Mouse (Mus musculus): ENCODE results near the gene Tnfsf8.
A peak's percentile ranks its signal among the peaks of the same experiment; 100 is the strongest.

Gene Tnfsf8

DNA sequence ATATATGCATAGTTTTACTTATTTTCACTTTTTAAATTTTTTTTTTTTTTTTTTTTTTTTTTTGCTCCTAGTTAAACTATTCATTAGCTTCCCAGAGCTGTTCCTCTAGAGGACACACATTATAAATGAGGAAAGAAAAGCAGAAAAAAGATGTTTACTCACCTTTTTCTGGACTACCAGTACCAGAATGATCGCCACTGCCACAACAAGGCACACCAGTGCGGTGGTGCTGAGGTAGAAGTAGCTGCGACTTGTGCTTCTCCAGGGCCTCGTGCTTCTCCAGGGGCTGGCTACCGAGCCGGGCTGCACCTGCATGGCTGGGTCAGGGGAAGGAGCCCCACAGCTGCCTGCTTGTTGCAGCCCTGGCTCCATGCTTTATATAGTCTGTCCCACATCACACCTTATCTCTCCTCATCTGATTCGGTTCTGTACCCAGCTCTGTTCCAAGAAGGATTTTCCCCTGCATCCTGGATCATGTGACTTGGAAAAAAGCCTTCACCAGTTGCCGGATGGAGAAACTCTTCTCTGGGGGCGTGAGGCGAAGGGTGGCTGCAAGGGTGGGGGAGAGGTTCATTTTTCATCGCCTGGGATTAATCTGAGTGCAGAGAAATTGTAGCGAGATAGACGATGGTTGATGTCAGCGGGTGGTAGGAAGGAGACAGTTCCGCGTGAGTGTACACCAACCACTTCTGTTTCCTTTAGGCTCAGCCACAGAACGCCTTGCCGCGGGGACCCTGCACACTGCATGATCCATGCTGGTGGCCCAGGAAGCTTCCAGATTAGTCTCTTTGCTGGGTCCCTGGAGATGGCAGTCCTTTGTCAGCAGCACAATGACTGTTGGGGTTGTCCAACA is at the start of gene Tnfsf8:
Gene Tnfsf8 (minus strand): TSS at position 660 of the 853 bp plus-strand sequence.
- no peak for DNase-seq

DNA sequence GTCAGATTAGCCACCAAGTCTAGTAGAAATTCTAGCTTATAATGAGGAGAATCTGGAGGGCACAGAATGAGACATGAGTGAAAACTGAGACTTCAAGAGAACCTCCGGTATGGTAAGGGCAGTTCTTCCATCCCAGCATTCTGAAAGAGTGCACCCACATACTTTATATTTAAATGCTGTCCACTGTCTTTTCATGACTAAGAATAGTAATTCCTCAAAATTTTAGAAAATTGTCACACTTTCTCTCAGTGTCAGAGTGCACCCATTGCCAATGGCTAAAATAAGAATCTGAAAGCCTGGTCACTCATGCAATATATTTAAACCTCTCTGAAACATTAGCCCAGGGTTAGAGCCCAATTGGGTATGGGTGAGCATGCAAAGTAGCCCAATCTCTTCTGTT is 47.4 kb upstream of the Tnfsf8 start:
- DNase-seq = no peak

DNA sequence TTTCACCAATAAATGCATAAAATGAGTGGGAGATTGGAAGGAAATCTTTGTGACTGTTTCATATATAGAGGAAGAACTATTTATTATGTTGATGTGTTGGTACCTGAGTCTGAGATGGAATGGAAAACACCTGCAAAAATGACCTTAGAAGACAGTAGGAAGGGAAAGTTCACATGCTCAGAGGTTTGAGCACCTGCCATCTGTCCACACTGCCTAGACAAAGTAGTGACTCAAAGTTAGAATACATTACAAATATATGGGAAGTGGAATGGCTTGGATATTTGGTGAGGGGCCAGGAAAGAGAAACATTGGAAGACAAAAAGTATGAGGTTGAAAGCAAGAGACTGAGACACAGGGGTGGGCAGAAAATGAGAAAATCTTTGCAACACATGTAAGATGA is 46.3 kb upstream of the Tnfsf8 start:
- no peak for DNase-seq

DNA sequence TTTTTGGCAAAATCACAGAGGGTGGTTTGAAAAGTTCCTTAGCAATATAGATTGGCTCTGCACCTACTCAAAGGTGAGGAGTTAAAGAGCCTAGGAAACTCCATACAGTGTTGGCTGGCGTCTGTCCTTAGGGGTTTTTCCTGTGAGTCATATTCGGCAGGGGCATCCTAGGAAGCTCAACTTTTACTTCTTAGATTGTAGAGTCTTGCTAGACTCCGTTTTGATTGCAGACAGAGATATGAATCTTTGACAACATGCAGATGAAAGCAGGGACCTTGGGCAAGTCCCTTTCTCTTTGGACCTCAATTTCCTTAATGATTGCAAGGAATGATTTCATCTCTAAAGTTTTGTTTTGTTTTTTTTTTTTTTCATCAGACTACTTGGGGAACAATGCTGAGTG is 44.9 kb upstream of the Tnfsf8 start:
- DNase-seq = no peak

DNA sequence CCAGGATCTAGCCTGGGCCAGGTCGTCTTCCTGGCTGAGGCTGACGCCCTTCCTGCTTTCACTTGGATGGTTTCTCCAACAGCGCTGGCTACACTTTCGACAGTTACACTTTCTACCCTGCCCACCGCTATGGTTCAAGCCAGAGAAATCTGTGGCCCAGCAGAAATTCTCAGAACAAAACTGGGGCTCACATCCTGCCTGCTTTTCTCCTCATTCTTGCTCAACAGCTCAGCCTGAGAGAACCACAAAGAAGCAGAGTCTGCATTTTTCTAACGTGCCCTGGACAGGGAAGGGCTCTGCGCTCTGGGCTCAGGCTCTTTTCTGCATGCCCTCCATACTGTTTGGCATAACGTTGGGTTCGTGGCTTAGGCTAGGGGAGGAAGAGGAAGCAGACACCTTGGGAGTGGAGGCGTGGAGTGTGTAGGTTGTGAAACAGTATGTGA is 38.0 kb upstream of the Tnfsf8 start:
- no peak for DNase-seq

DNA sequence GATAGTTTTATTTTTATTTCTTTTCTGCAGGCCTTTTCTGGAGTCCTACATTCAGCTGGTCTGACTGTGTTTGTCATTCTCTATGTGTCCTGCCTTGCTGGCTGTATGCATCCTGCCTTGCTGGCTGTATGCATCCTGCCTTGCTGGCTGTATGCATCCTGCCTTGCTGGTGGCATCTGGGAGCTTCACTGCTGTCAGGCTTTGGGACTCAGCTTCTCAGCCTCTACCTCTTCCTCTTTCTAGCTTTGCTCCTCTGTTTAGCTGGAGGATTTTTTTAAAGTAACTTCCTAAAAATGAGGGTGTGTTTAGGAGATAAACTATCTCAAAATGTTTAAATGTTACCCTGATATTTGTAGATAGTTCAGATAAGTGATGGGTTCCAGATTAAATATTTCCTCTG is 36.0 kb upstream of the Tnfsf8 start:
- no peak for DNase-seq

DNA sequence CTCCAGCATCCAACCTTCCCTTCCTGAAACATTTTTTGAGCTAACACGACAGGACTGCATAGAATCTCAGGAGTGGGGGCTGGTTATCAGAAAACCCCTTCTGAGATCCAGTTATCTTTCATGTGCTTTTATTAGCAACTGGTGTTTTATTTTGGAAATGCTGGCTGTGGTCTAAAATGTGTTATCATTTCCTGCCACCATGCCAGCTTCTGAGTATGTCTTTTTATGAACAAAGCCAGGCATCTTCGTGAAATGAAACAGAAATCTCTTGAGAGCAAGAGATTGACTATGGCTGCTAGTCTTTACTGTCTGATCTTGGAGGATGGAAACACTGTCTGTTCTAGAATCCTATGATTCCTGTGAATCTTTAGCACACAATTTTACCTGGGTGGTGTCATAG is 25.0 kb upstream of the Tnfsf8 start:
- DNase-seq = no peak

DNA sequence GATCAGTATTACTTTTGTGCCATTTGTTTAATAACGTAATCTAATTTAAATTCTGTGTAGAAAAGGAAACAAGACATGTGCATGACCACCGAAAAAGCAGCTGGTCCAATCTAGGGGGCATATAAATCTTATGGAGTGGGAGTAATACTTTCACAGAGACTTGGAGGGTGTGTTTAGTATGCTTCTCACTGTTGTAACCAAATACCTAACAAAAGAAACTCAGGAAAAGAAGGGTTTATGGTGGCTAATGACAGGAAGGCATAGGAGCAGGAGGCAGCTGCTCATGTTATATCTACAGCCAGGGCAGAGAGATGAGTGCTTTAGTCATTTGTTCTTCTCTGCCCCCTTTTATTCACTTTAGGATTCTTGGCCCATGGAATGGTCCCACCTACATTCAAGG is 15.6 kb upstream of the Tnfsf8 start:
- DNase-seq = no peak

DNA sequence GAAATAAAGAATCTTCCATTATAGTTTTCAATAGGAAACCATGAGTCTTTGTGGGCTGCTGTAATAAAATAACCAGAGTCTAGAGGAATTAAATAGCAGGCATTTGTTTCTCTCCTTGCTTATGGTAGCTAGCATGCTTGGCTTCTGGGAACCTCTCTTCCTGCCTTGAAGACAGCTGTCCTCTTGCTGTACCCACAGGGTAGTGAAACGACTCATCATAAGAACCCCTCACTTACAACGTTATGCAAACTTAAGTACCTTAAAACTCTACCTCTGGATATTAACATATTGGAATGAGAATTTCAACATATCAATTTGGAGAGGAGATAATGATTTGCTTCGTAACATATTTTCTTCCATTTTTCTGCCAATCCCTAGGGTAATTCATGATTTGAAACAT is 14.3 kb upstream of the Tnfsf8 start:
- no peak for DNase-seq

DNA sequence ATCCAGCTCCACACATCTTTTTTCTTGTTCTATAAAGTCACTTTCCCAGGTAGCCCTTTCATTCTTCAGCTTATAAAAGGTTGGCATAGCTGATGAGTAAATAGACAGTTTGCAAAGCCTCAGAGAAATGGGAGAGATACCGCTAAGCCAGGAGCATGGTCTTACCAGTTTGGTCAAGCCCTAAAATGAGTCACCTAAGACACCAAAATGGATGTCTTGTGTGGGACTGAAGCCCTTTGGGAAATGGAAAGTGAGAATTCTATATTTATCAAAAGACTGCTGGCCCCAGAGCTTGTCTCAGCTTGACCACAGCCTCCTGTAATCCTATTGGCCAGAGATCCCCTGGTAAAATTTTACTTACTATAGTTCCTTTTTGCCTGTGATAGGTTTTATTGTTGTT is 9.5 kb upstream of the Tnfsf8 start:
- DNase-seq = no peak

DNA sequence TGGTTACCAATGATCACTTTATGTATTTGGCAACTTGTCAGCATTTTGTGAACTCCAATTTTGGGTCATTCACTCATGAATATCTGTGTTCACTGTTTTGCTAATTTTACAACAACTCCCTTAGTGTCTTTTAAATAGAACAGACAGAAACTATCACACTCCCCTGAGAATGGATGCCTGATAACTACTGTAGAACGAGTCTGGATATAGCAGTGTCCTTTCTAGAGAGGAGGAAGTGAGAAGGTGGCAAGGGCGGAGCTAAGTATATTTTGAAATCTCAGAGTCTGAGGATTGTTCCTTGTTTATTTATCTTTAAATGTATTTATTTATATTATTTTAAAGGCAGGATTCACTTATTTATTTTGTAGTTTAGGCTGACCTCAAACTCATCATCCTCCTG is 7.6 kb upstream of the Tnfsf8 start:
- DNase-seq = no peak

DNA sequence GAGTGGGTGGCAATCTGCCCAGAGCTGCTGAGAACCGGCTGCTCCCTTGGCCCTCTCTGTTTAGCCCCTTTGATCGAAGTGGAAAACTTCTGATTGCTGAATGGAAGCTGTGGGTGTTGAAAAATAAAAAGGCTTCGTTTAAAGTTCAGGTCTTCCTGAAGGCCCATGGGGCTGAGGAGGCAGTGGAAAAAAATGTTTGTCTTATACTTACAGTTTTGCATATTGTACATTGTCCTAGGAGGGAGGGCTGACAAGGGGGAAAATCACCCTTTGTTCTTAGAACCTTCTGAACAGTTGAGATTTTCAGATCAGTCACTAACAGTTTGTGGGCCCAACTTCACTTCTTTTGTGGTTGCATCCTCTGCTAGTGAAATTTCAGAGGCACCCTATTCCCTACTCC is 1.8 kb upstream of the Tnfsf8 start:
- peak in 1 of 2 experiments; percentile 20 for DNase-seq

DNA sequence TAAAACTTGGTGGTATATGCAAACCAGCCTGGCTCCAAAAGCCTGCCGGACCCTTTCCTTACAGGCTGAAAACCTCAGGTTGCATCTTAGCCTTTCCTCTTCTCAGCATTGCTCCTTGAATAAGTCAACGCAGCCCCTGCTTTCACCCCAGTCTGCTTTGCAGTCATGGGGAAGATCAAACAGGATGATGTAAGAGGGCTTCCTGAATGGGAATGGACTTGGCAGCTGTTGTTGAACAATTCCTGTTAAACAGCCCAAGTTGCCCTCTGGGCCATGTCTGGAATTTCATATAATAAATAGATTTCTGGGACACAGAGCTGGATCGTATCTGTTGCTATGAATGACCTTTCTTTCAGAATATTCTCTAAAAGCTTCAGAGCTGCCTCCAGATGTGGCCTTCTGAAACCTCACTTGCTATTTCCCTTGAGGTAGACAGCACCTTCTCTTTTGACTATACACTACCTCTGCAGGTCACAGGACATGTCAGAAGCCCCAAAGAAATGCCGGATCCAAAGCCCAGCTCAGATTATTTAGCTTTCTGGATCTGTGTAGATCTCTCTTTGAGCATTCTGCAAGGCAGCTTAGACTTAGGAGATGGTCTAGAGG is 1.0 kb upstream of the Tnfsf8 start:
- DNase-seq = no peak

DNA sequence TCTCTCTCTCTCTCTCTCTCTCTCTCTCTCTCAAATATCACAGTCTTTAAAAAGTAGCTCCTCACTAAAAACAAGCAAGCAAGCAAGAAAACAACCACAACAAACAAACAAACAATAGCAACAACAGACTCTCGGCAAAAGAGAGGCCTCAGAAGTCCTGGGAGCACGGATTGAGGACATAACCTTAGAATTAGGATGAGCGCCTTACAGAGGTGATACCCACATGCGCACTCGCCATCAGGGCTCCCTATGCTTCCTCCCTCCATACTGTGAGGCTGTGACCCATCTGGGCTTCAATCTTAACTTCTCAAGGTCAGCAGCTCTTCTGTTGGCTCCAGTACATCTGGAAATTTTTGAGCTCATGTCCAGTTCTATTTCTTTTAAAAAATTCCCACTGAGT is 911 bp downstream of the Tnfsf8 start:
- DNase-seq = no peak

DNA sequence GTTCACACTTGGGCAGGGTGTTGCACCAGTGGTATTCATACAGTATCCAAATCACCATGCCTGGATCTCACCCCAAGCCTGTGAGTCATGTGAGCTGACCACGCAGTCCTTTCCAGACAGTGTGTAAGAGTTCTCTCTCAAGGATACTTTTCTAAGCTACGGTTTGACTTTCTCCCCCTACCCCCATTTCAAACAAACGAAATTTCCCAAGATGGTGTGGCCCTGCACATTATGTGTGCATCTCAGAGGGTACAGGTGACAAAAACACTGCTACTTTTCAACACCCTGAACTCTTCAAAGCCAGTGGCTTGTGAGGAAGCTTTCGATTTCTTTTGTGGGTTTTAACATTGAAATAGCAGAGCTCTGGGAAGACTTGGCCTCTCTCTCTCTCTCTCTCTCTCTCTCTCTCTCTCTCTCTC is 1.4 kb downstream of the Tnfsf8 start:
- no peak for DNase-seq

DNA sequence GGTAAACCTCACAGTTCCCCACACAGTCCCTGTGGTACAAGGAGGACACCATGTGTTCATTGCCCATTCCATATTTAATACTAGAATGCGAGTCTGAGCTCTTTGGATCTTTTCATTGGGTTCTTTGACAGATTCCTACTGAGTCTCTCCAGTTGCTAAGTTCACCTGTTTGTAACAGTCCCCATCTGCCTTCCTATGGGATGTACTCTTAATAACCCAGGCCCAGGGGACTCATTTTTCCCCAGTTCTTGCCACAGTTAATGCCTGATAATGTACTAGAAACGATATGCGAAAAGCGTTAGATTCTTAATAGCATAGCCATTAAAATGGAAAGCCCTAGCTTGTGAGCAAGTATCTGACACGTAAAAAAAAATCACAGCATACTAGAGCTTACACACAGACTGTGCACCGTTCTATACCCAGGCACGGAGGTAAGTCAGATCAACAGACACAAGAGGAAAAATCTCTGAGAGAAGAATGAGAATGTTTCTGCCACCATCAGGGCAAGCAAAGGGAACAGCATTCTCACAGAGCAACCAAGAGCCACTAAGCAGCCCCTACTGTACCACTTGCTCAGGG is 2.4 kb downstream of the Tnfsf8 start:
- DNase-seq = no peak

DNA sequence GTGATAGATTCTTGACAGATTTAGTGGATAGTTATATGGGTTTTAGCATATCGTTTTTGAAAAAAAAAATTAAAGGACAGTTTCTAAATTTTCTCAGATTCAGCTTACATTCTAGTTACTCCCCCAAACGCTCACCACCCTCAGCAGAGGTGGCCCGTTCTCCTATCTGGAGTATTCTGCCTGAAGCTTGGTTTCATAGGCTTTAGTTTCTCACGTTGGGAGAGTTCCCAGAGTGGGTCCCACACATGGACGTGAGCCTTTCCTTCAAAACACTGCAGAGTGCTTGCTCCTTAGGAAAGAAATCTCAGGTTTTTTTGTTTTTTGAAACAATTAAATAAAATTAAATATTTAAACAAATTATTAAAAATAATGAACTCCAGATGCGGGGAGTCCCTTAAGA is 4.4 kb downstream of the Tnfsf8 start:
- no peak for DNase-seq

DNA sequence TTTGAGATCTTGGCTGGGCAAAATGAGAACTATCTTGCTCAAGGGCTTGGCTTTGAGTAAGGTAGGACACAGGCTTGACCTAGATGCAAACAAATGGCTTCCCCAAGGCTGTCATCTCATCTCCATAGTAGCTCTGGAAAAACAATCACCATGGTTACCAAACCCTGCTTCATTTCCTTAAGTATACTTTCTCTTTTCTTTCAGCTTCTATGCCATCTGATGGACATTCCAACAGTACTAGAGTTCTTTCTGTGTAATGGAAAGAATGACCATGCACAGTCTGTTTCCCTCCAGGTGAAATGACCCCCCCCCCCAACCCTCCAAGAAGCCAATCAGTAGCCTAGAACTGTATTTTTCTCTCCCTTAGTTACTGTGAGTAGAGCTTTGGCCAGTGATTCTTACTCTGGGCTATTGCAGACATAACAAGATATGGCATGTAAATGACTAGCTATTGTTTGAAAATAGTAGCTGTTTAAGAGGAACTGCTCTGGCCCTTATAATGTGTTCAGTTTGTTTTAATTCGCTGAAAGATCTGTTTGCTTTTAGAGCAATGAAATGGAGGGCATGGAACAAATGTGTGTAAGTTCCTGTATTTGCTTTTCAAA is 7.3 kb downstream of the Tnfsf8 start:
- DNase-seq = no peak

DNA sequence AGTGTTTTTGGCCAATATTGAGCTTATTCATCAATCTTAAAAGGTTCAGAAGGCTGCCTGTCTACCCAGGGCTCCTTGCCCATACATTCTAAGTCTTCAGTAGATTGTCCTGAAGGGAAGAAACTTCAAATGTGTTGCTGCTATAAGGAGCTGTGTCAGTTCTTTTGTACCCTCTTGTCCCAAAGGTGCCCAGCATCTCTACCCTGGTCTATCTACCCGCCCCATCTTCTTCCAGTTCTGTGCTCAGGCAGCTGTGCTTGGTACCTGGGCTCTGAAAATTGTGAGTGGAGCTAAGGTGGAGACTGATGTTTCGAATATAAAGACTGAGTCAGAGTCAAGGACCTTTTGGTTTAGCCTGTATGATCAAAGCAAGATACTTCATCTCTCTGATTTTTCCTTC is 11.1 kb downstream of the Tnfsf8 start:
- DNase-seq = no peak

DNA sequence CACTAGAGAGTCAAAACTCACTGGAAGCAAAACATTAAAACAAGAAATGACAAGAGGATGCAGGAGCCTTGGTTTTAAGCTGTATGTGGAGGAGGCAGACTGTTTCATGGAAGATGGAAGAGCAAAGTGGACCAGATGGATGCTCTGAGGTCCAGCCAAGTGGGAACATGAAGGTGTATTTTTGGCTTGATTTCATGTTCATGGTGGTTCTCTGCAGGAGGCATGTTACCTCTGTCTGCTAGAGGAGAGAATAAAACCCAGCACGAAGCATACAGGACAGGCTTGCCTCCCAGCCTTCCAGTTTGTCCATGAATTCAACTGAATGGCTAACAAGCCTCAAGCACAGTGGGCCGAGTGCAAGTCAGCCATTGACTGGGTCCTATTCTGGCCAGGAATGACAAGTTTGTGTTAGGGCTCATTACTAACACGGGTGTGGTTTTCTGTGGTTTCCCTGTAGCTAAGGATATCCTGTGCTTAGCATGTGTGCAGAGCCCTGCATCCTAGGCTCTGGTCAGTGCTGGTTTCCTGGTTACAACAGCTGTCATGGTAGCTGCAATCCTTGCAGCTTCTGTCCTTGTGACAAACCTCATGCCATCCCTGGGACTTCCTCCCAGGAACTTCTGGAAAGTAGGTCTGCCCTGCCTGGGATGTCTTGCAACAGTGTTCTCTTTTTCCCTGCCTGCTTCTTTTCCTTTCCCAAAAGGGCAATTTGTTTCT is 14.1 kb downstream of the Tnfsf8 start:
- peak; percentile 24 to 68 for DNase-seq

DNA sequence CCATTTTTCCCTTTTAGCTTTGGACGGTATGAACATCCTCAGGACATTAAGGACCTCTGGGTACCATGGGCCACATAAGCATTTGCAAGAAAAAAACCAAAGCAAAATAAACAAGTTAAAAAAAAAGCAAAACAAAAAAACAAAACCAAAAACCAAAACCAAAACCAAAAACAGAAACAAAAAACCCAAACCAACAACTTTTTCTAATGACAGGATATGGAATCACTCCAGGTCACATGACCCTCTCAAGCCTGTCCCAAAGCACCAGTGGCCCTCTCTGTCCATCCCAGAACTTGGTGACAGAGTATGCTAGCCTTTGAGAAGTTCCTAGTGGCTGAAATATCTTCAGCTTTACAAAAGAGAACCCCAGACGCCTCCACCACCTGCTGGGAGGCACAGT is 15.4 kb downstream of the Tnfsf8 start:
- DNase-seq = no peak

DNA sequence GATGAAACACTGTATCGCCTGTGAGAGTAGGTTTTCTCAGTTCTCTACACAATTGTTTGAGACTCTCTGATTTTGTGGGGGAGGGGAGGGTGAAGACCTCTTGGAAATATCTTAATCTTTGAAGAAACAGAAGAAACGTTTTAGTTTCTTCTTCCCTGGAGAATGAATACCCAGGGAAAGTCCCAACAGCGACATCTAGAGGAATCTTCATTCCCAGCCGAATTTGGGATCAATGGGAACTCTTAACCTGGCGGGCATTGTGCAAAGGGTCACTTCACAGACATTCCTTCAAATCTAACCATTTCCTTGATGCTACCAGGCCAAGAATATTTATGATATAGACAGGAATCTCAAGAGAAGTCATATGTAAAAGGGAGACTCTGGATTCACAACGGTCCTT is 17.2 kb downstream of the Tnfsf8 start:
- DNase-seq = peak; percentile 55 to 57

DNA sequence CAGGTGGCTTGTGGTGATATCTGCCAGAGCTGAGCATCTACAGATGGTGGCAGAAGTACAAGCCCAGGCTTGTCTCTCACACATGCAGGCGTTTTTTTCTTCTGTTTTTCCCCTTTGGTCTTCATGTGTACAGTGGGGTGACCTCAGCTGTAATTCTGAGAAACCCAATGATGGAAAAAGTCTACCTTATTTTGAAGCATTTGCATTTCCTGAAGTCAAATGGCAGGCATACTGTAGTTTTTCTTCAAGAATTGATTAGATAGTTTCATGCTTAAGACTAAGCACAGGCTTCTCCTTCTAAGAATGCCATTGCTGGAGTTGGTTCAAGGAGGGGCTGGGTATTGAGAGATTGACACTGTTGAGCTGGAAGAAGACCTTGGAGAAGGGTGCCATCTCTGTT is 18.9 kb downstream of the Tnfsf8 start:
- no peak for DNase-seq
